Mouse (Mus musculus) liver, adult 2 months (tissue): ENCODE results near the gene Gm20696. TPM values are rescaled to one million over a fixed set of nuclear protein-coding genes. Genes with fewer than 3 reads are reported as not detected.

Experiments
- DNase-seq: peaks from one replicate; pipeline ENCODE4 v3.0.0-alpha.2; 2011; ENCODE audit warnings: low read depth, low spot score; ENCODE audit errors: extremely low read depth
- H3K27ac ChIP-seq: fragments of 200-500 bp; replicated peaks from 2 replicates; pipeline ENCODE4 v1.5.1; 2012; ENCODE audit warnings: low read depth, mild to moderate bottlenecking, control low read depth, inconsistent platforms, low read length; ENCODE audit not compliant: insufficient read depth
- H3K27me3 ChIP-seq: fragments of 200-500 bp; 2 replicates; pipeline ENCODE4 v1.6.1; 2012; ENCODE audit warnings: mild to moderate bottlenecking, moderate library complexity, low read length, inconsistent platforms; ENCODE audit not compliant: control insufficient read depth, insufficient read depth
- H3K36me3 ChIP-seq: fragments of 200-500 bp; 2 replicates; pipeline ENCODE4 v1.6.1; 2012; ENCODE audit warnings: low read length, inconsistent platforms; ENCODE audit not compliant: control insufficient read depth, insufficient read depth
- H3K4me1 ChIP-seq: fragments of 200-500 bp; 2 replicates; pipeline ENCODE4 v1.6.1; 2011; ENCODE audit warnings: low read length; ENCODE audit not compliant: control insufficient read depth, insufficient read depth
- H3K4me3 ChIP-seq: fragments of 200-500 bp; 2 replicates; pipeline ENCODE4 v1.5.1; 2011; ENCODE audit warnings: low read depth, mild to moderate bottlenecking, control low read depth, low read length, moderate library complexity; ENCODE audit not compliant: insufficient read depth
- H3K79me2 ChIP-seq: fragments of 200-500 bp; 2 replicates; pipeline ENCODE4 v1.6.1; 2012; ENCODE audit warnings: inconsistent platforms, mild to moderate bottlenecking, low read length, moderate library complexity; ENCODE audit not compliant: control insufficient read depth, insufficient read depth
- H3K9ac ChIP-seq: fragments of 200-500 bp; 2 replicates; pipeline ENCODE4 v1.6.1; 2012; ENCODE audit warnings: low read depth, mild to moderate bottlenecking, control low read depth, inconsistent platforms, low read length
- CTCF ChIP-seq: fragments of 200-500 bp; IDR thresholded peaks from 2 replicates; pipeline ENCODE4 v1.5.1; 2011; ENCODE audit warnings: low read depth, low read length, control low read depth
- POLR2A ChIP-seq: fragments of 200-500 bp; IDR thresholded peaks from 2 replicates; pipeline ENCODE4 v1.6.1; 2011; ENCODE audit warnings: low read length, control low read depth; ENCODE audit not compliant: insufficient read depth; ENCODE audit errors: extremely low read depth
- WGBS: fragments of 180-500 bp; shearing (Covaris S2); methylation state at CpG from one replicate; pipeline ENCODE4 v1.1.7; 2018; 5-methylcytosine and 5-hydroxymethylcytosine counted together
- polyA plus RNA-seq: library from polyadenylated mRNA; depleted of rRNA; stranded (reverse); fragments of >200 nt; gene quantifications from 2 replicates; pipeline ENCODE4 v1.2.3, GENCODE M21; 2012
- total RNA-seq: library from RNA; depleted of rRNA; stranded (reverse); fragments of >200 nt; gene quantifications from 2 replicates; pipeline ENCODE4 v1.2.3, GENCODE M21; 2014

The Gm20696 gene
- total and polyA plus RNA-seq, 2 experiments: 0.26 to 6.5 TPM

GRCm38 (mm10) chr6:99354338-99354737 is 312.3 kb downstream of the Gm20696 start:
- WGBS: 91% methylated on average over 2 of the region's 2 CpGs
- TF ChIP-seq POLR2A: no peak
- TF ChIP-seq CTCF: no peak
- H3K9ac ChIP-seq: no peak overlapping the region

DNA sequence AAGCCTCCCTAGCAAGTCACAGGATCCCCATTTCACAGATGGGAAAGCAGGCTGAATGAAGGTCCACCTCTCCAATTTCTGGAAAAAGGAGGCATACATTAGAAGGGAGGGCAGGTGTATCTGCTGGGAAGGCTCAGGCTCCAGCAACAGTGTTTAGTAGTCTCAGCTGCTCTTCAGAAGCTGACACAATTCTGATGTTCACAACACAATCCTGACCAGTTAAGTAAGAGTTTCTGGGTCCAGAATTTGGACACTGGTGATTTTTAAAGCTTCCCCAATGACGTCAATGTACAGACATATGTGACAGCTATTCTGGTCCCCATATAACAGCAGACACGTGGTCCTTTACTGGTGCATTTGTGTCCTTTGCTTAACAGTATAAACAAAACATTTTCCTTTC is 313.2 kb downstream of the Gm20696 start:
- Histone ChIP-seq H3K36me3 (no peaks in the 10 kb centered on the region), H3K27me3 (no peaks in the 10 kb centered on the region), H3K4me3 (no peak overlapping the region), H3K9ac (no peak overlapping the region), H3K27ac (no peak overlapping the region), H3K79me2 (peaks cover 13% of the 10 kb centered on the region; the same call in 1 of the 2 replicates), H3K4me1 (no peaks in the 10 kb centered on the region)
- 87% methylated on average over 2 of the region's 2 CpGs for WGBS
- no peak for TF ChIP-seq CTCF
- TF ChIP-seq POLR2A: no peak
- no peak for DNase-seq

More at GRCm38 (mm10) chr6:99354338-99354737, 312.3 kb downstream of the Gm20696 start:
- H3K36me3 ChIP-seq: no peaks in the 10 kb centered on the region
- H3K79me2 ChIP-seq: peaks cover 13% of the 10 kb centered on the region; the same call in 1 of the 2 replicates
- DNase-seq: no peak
- H3K27me3 ChIP-seq: no peaks in the 10 kb centered on the region
- no peak overlapping the region for H3K4me3 ChIP-seq
- H3K4me1 ChIP-seq: peaks cover 2% of the 10 kb centered on the region
- no peak overlapping the region for H3K27ac ChIP-seq

DNA sequence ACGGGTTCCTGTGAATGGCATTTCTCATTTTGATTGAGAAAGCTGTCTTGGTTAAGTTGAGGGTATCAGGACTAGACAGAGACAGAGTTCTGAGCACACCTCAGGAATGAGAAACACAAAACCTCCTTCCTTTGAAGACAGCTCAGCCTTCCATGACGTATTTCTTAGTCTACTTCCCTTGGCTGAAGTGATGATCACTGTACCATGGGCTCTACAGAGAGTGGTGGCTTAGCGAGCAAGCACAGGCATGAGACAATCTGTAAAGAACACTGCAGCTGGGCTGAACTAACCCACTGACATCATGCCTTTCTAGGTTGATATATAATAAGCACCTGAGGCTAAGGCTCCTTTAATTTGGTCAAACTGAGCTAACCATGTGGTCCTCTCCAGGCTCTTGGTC is 316.0 kb downstream of the Gm20696 start:
- Histone ChIP-seq H3K79me2 (peaks cover 15% of the 10 kb centered on the region; the same call in 1 of the 2 replicates), H3K4me3 (no peak overlapping the region), H3K27me3 (no peaks in the 10 kb centered on the region), H3K36me3 (no peaks in the 10 kb centered on the region), H3K9ac (no peak overlapping the region), H3K27ac (no peak overlapping the region), H3K4me1 (no peaks in the 10 kb centered on the region)
- no peak for DNase-seq
- WGBS: 83% methylated on average over 3 of the region's 3 CpGs
- TF ChIP-seq POLR2A: no peak
- TF ChIP-seq CTCF: no peak

DNA sequence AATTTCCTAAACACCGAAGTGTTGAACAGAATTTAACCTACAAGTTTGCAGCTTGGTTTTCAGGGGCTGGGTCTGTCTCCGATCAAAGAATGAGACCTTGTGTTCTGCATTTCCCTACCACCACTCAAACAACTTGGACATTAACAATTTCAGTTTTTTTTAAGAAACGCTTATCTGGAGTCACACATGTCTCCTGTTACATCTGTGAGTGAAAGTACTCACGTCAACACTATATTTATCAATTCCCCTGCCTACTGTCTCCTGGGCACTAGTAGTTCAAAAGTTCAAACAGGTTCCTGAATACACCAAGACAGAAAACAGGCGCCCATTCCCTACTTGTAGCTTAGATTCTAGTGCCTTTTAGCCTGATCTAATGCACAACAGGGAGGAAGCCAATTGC is 316.4 kb downstream of the Gm20696 start:
- no peaks in the 10 kb centered on the region for H3K4me1 ChIP-seq
- peaks cover 15% of the 10 kb centered on the region; the same call in 1 of the 2 replicates for H3K79me2 ChIP-seq
- no peak overlapping the region for H3K4me3 ChIP-seq
- WGBS: 87% methylated on average over 5 of the region's 5 CpGs
- no peaks in the 10 kb centered on the region for H3K36me3 ChIP-seq
- H3K9ac ChIP-seq: no peak overlapping the region
- DNase-seq: no peak
- no peak for TF ChIP-seq POLR2A
- H3K27ac ChIP-seq: no peak overlapping the region
- no peaks in the 10 kb centered on the region for H3K27me3 ChIP-seq

GRCm38 (mm10) chr6:99347836-99348235 is 318.8 kb downstream of the Gm20696 start:
- Histone ChIP-seq H3K27me3 (no peaks in the 10 kb centered on the region), H3K79me2 (peaks cover 8% of the 10 kb centered on the region; the same call in 1 of the 2 replicates), H3K36me3 (no peaks in the 10 kb centered on the region), H3K4me1 (no peaks in the 10 kb centered on the region), H3K9ac (no peak overlapping the region), H3K4me3 (no peak overlapping the region), H3K27ac (no peak overlapping the region)
- no peak for TF ChIP-seq POLR2A
- no peak for TF ChIP-seq CTCF
- DNase-seq: no peak
- 95% methylated on average over 10 of the region's 10 CpGs for WGBS

GRCm38 (mm10) chr6:99344966-99345365 is 321.6 kb downstream of the Gm20696 start:
- no peak overlapping the region for H3K27ac ChIP-seq
- peaks cover 3% of the 10 kb centered on the region; the same call in 1 of the 2 replicates for H3K79me2 ChIP-seq
- no peak for DNase-seq
- TF ChIP-seq POLR2A (no peak), CTCF (no peak)
- no peak overlapping the region for H3K9ac ChIP-seq
- H3K4me1 ChIP-seq: no peaks in the 10 kb centered on the region
- WGBS: 99% methylated on average over 7 of the region's 7 CpGs
- H3K36me3 ChIP-seq: no peaks in the 10 kb centered on the region
- H3K27me3 ChIP-seq: no peaks in the 10 kb centered on the region
- no peak overlapping the region for H3K4me3 ChIP-seq
